Comparison of ENCODE assay signal across 19 mouse cellular contexts in the genomic region with DNA sequence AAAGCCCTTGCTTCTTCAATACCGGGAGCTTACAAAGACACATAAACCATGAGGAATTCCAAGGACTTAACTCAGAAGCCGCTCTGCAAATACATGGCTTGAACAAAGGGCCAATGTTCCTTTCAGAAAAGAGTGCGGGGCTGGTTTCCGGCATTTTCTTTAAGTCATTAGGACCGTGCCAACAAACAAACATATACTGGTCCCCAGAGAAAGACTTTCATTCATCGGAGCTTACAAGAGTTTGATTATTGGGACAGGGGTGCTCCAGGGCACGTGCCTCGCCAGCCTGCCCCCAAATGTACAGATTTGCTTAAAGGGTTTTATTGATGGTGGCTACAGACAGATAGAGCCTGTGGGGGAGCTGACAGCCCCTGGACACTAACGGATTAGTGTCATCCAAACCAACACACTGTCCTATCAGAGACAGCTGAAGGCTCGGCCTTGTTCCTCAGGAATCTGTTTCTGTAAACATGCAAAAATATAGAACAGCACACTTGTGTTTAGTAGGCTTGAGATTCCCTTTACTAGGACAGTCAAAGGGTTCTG.
A peak's percentile ranks its signal among the peaks of the same experiment; 100 is the strongest.
DNase-seq lines count a peak whose midpoint lies in the region; ATAC-seq and TF ChIP-seq lines count a peak whose summit lies in the region.
"Had no signal": no experiment of that assay in that cellular context is flagged by ENCODE, and none has a peak within 500 bp of the region (broad histone marks: within the 10 kb centered on the region; RNA-seq: fewer than 3 reads in every experiment).

No protein-coding gene starts in this region.

- WGBS in forebrain, postnatal 0 days = 27% methylated on average over 10 of the region's 10 CpGs
- 23% methylated on average over 10 of the region's 10 CpGs for WGBS in forebrain, embryonic 16.5 days
- WGBS in neural tube, embryonic 14.5 days = 53% methylated on average over 10 of the region's 10 CpGs
- WGBS in neural tube, embryonic 15.5 days = 44% methylated on average over 10 of the region's 10 CpGs
- whole genome bisulfite sequencing in limb, embryonic 13.5 days = 61% methylated on average over 10 of the region's 10 CpGs
- WGBS in heart, embryonic 11.5 days (ENCODE audit: insufficient replicate concordance) = 72% methylated on average over 10 of the region's 10 CpGs

- no peaks in the 10 kb centered on the region for H3K4me1 ChIP-seq in forebrain, postnatal 0 days (ENCODE audit: insufficient read depth)
- H3K4me1 ChIP-seq in forebrain, embryonic 16.5 days (replicated peaks; ENCODE audit: control insufficient read depth, insufficient read depth, low read length) = peaks cover 9% of the 10 kb centered on the region; the same call in 1 of the 2 replicates
- no peaks in the 10 kb centered on the region for H3K4me1 ChIP-seq in neural tube, embryonic 14.5 days (ENCODE audit: control insufficient read depth, insufficient read depth, low read length)
- no peaks in the 10 kb centered on the region for H3K4me1 ChIP-seq in neural tube, embryonic 15.5 days
- H3K4me1 ChIP-seq in limb, embryonic 13.5 days = no peaks in the 10 kb centered on the region
- H3K4me1 ChIP-seq in heart, embryonic 11.5 days (ENCODE audit: control insufficient read depth, insufficient read depth, low read length) = no peaks in the 10 kb centered on the region
- H3K4me1 ChIP-seq: liver, embryonic 15.5 days had no signal

- no peaks in the 10 kb centered on the region for H3K36me3 ChIP-seq in forebrain, postnatal 0 days (ENCODE audit: insufficient read depth)
- H3K36me3 ChIP-seq in forebrain, embryonic 16.5 days (ENCODE audit: control insufficient read depth, insufficient read depth) = no peaks in the 10 kb centered on the region
- H3K36me3 ChIP-seq in neural tube, embryonic 14.5 days (ENCODE audit: control insufficient read depth, insufficient read depth, low read length) = no peaks in the 10 kb centered on the region
- H3K36me3 ChIP-seq in neural tube, embryonic 15.5 days = no peaks in the 10 kb centered on the region
- no peaks in the 10 kb centered on the region for H3K36me3 ChIP-seq in limb, embryonic 13.5 days
- no peaks in the 10 kb centered on the region for H3K36me3 ChIP-seq in heart, embryonic 11.5 days (ENCODE audit: control insufficient read depth, insufficient read depth, low read length)
- H3K36me3 ChIP-seq: liver, embryonic 15.5 days had no signal

- TF ChIP-seq CTCF in forebrain, postnatal 0 days (IDR thresholded peaks at IDR 0.05; ENCODE audit: low read depth) = no peak

- DNase-seq in forebrain, postnatal 0 days = no peak
- no peak for DNase-seq in heart, postnatal 4 days
- DNase-seq: B cell, adult 2 months; cerebellum, adult 11 months; cerebellum, postnatal 36 days; heart, adult 11 months; layer of hippocampus, postnatal 36 days; left cerebral cortex, postnatal 4 days; lung, postnatal 4 days; right cerebral cortex, postnatal 14 days; thymus, postnatal 36 days had no signal

- ATAC-seq in forebrain, postnatal 0 days = peak; percentile 59
- no peak for ATAC-seq in forebrain, embryonic 16.5 days
- peak; percentile 23; the same call in 1 of the 2 replicates for ATAC-seq in neural tube, embryonic 14.5 days (ENCODE audit: low read depth)
- ATAC-seq in neural tube, embryonic 15.5 days (ENCODE audit: low FRiP score) = no peak
- ATAC-seq in limb, embryonic 13.5 days (ENCODE audit: low FRiP score, low read depth) = peak; percentile 32
- ATAC-seq in heart, embryonic 11.5 days (replicated peaks; ENCODE audit: insufficient number of reproducible peaks, low FRiP score, low TSS enrichment) = no peak
- ATAC-seq: inflammation-experienced regulatory T-cells, adult 6 months; Patski had no signal

- no peaks in the 10 kb centered on the region for H3K27me3 ChIP-seq in forebrain, postnatal 0 days (ENCODE audit: insufficient read depth, low read length)
- no peaks in the 10 kb centered on the region for H3K27me3 ChIP-seq in forebrain, embryonic 16.5 days (replicated peaks; ENCODE audit: control insufficient read depth, insufficient read depth, low read length)
- no peaks in the 10 kb centered on the region for H3K27me3 ChIP-seq in neural tube, embryonic 14.5 days (ENCODE audit: control insufficient read depth, insufficient read depth, low read length)
- no peaks in the 10 kb centered on the region for H3K27me3 ChIP-seq in neural tube, embryonic 15.5 days (replicated peaks)
- no peaks in the 10 kb centered on the region for H3K27me3 ChIP-seq in limb, embryonic 13.5 days
- H3K27me3 ChIP-seq in heart, embryonic 11.5 days (ENCODE audit: control insufficient read depth, insufficient read depth, low read length) = no peaks in the 10 kb centered on the region
- H3K27me3 ChIP-seq: liver, embryonic 15.5 days; Patski had no signal

- no peak overlapping the region for H3K9ac ChIP-seq in forebrain, postnatal 0 days
- H3K9ac ChIP-seq in forebrain, embryonic 16.5 days (replicated peaks; ENCODE audit: low read depth, low read length) = no peak overlapping the region
- H3K9ac ChIP-seq in neural tube, embryonic 14.5 days (replicated peaks; ENCODE audit: low read depth, low read length) = no peak overlapping the region
- no peak overlapping the region for H3K9ac ChIP-seq in neural tube, embryonic 15.5 days (replicated peaks)
- H3K9ac ChIP-seq in limb, embryonic 13.5 days = no peak overlapping the region
- H3K9ac ChIP-seq in heart, embryonic 11.5 days (ENCODE audit: low read depth, low read length) = no peak overlapping the region
- H3K9ac ChIP-seq: liver, embryonic 15.5 days had no signal

- H3K4me2 ChIP-seq in forebrain, postnatal 0 days (ENCODE audit: low read depth) = no peak overlapping the region
- H3K4me2 ChIP-seq in forebrain, embryonic 16.5 days (ENCODE audit: low read length) = no peak overlapping the region
- H3K4me2 ChIP-seq in neural tube, embryonic 14.5 days (ENCODE audit: low read depth, low read length) = no peak overlapping the region
- no peak overlapping the region for H3K4me2 ChIP-seq in neural tube, embryonic 15.5 days
- no peak overlapping the region for H3K4me2 ChIP-seq in limb, embryonic 13.5 days (replicated peaks)
- no peak overlapping the region for H3K4me2 ChIP-seq in heart, embryonic 11.5 days
- H3K4me2 ChIP-seq: liver, embryonic 15.5 days had no signal

- H3K4me3 ChIP-seq in forebrain, postnatal 0 days (ENCODE audit: low read depth, low read length) = no peak overlapping the region
- no peak overlapping the region for H3K4me3 ChIP-seq in forebrain, embryonic 16.5 days (replicated peaks; ENCODE audit: low read length)
- H3K4me3 ChIP-seq in neural tube, embryonic 14.5 days (ENCODE audit: low read depth, low read length) = no peak overlapping the region
- no peak overlapping the region for H3K4me3 ChIP-seq in neural tube, embryonic 15.5 days (replicated peaks)
- no peak overlapping the region for H3K4me3 ChIP-seq in limb, embryonic 13.5 days
- H3K4me3 ChIP-seq in heart, embryonic 11.5 days (ENCODE audit: low read depth, low read length) = no peak overlapping the region
- H3K4me3 ChIP-seq: liver, embryonic 15.5 days had no signal

- H3K27ac ChIP-seq in forebrain, postnatal 0 days (ENCODE audit: low read depth, low read length) = no peak overlapping the region
- no peak overlapping the region for H3K27ac ChIP-seq in forebrain, embryonic 16.5 days (ENCODE audit: low read length)
- H3K27ac ChIP-seq in neural tube, embryonic 14.5 days (ENCODE audit: low read depth, low read length) = no peak overlapping the region
- H3K27ac ChIP-seq in neural tube, embryonic 15.5 days (replicated peaks) = no peak overlapping the region
- H3K27ac ChIP-seq in limb, embryonic 13.5 days = no peak overlapping the region
- no peak overlapping the region for H3K27ac ChIP-seq in heart, embryonic 11.5 days (ENCODE audit: low read depth, low read length)
- H3K27ac ChIP-seq: liver, embryonic 15.5 days had no signal

- no peaks in the 10 kb centered on the region for H3K9me3 ChIP-seq in forebrain, postnatal 0 days (ENCODE audit: low read length)
- H3K9me3 ChIP-seq in forebrain, embryonic 16.5 days (ENCODE audit: control insufficient read depth, low read length) = no peaks in the 10 kb centered on the region
- no peaks in the 10 kb centered on the region for H3K9me3 ChIP-seq in neural tube, embryonic 14.5 days (ENCODE audit: control insufficient read depth, low read length)
- H3K9me3 ChIP-seq in neural tube, embryonic 15.5 days (replicated peaks) = no peaks in the 10 kb centered on the region
- H3K9me3 ChIP-seq in limb, embryonic 13.5 days = no peaks in the 10 kb centered on the region
- H3K9me3 ChIP-seq in heart, embryonic 11.5 days (replicated peaks; ENCODE audit: control insufficient read depth, low read length) = no peaks in the 10 kb centered on the region
- H3K9me3 ChIP-seq: liver, embryonic 15.5 days had no signal

Comparison
In these comparisons a context has a peak if more than half of its experiments do, and no peak if none do; other contexts are left out.
1. ATAC-seq: peak in forebrain, postnatal 0 days (single experiment), neural tube, embryonic 14.5 days (single experiment) and limb, embryonic 13.5 days (single experiment); none in forebrain, embryonic 16.5 days (single experiment), neural tube, embryonic 15.5 days (single experiment) and heart, embryonic 11.5 days (single experiment).